Mouse (Mus musculus): Measurements from ENCODE around the gene Klhl21. TPM values are rescaled to one million over a fixed set of nuclear protein-coding genes. Genes with fewer than 3 reads are reported as not detected.
A peak's percentile ranks its signal among the peaks of the same experiment; 100 is the strongest.

Gene Klhl21
- polyA plus RNA-seq, 1 experiment from 2014 or later, result 41.4 TPM

- H3K4me2 ChIP-seq, result peak overlapping the region; percentile 86
- no peaks in the 10 kb centered on the region for H3K27me3 ChIP-seq (replicated peaks)
- peak overlapping the region; percentile 91 for H3K9ac ChIP-seq
- WGBS, result under 1% methylated on average over 115 of the region's 115 CpGs
- H3K27ac ChIP-seq (ENCODE audit: poor library complexity, severe bottlenecking), result peak overlapping the region; percentile 95
- H3K4me1 ChIP-seq (replicated peaks), result peaks cover 55% of the 10 kb centered on the region
- ATAC-seq (ENCODE audit: insufficient number of reproducible peaks, low FRiP score), result peak; percentile 48
- H3K9me3 ChIP-seq (replicated peaks), result no peaks in the 10 kb centered on the region
- peaks cover 25% of the 10 kb centered on the region for H3K36me3 ChIP-seq
- peak overlapping the region; percentile 72 for H3K4me3 ChIP-seq
Observed at GRCm38 (mm10) chr4:152009076-152010051, 761 bp downstream of the Klhl21 start.

- Histone ChIP-seq H3K36me3 (peaks cover 34% of the 10 kb centered on the region), H3K4me3 (peak overlapping the region; percentile 72), H3K9ac (peak overlapping the region; percentile 91), H3K27me3 (replicated peaks) (no peaks in the 10 kb centered on the region), H3K4me2 (peak overlapping the region; percentile 86), H3K4me1 (replicated peaks) (peaks cover 55% of the 10 kb centered on the region), H3K9me3 (replicated peaks) (no peaks in the 10 kb centered on the region), H3K27ac (ENCODE audit: poor library complexity, severe bottlenecking) (peak overlapping the region; percentile 95)
- peak; percentile 66 for ATAC-seq (ENCODE audit: insufficient number of reproducible peaks, low FRiP score)
- WGBS, result 0% methylated on average over 10 of the region's 10 CpGs
Observed at GRCm38 (mm10) chr4:152010091-152010706, 1.6 kb downstream of the Klhl21 start.

GRCm38 (mm10) chr4:152010707-152011134 is 2.1 kb downstream of the Klhl21 start:
- Histone ChIP-seq H3K9ac (peak overlapping the region; percentile 91), H3K4me3 (peak overlapping the region; percentile 72), H3K4me1 (replicated peaks) (peaks cover 55% of the 10 kb centered on the region), H3K36me3 (peaks cover 39% of the 10 kb centered on the region), H3K27me3 (replicated peaks) (no peaks in the 10 kb centered on the region), H3K27ac (ENCODE audit: poor library complexity, severe bottlenecking) (peak overlapping the region; percentile 95), H3K9me3 (replicated peaks) (no peaks in the 10 kb centered on the region), H3K4me2 (peak overlapping the region; percentile 86)
- WGBS, result 1% methylated on average over 13 of the region's 13 CpGs
- peak; percentile 20 for ATAC-seq (ENCODE audit: insufficient number of reproducible peaks, low FRiP score)

GRCm38 (mm10) chr4:152011171-152011760 is 2.7 kb downstream of the Klhl21 start:
- Histone ChIP-seq H3K27me3 (replicated peaks) (no peaks in the 10 kb centered on the region), H3K4me3 (peak overlapping the region; percentile 72), H3K36me3 (peaks cover 44% of the 10 kb centered on the region), H3K9ac (peak overlapping the region; percentile 91), H3K9me3 (replicated peaks) (no peaks in the 10 kb centered on the region), H3K4me2 (peak overlapping the region; percentile 86), H3K27ac (ENCODE audit: poor library complexity, severe bottlenecking) (peak overlapping the region; percentile 95), H3K4me1 (replicated peaks) (peaks cover 55% of the 10 kb centered on the region)
- ATAC-seq (ENCODE audit: insufficient number of reproducible peaks, low FRiP score), result no peak
- 46% methylated on average over 8 of the region's 8 CpGs for WGBS

- 77% methylated on average over 16 of the region's 16 CpGs for WGBS
- Histone ChIP-seq H3K36me3 (peaks cover 53% of the 10 kb centered on the region), H3K9ac (peak overlapping the region; percentile 91), H3K4me2 (peak overlapping the region; percentile 86), H3K4me3 (peak overlapping the region; percentile 72), H3K4me1 (replicated peaks) (peaks cover 51% of the 10 kb centered on the region), H3K27me3 (replicated peaks) (no peaks in the 10 kb centered on the region), H3K9me3 (replicated peaks) (no peaks in the 10 kb centered on the region), H3K27ac (ENCODE audit: poor library complexity, severe bottlenecking) (0 out of 2 replicates have a peak overlapping the region, but pooled peaks have one; percentile 9)
- no peak for ATAC-seq (ENCODE audit: insufficient number of reproducible peaks, low FRiP score)
Observed at GRCm38 (mm10) chr4:152012109-152012508, 3.5 kb downstream of the Klhl21 start.

- Histone ChIP-seq H3K36me3 (peaks cover 63% of the 10 kb centered on the region), H3K9ac (peak overlapping the region; percentile 57), H3K27me3 (replicated peaks) (no peaks in the 10 kb centered on the region), H3K4me1 (replicated peaks) (peaks cover 39% of the 10 kb centered on the region), H3K4me3 (peak overlapping the region; percentile 14), H3K27ac (ENCODE audit: poor library complexity, severe bottlenecking) (peak overlapping the region; percentile 67), H3K9me3 (replicated peaks) (no peaks in the 10 kb centered on the region), H3K4me2 (peak overlapping the region; percentile 86)
- no peak for ATAC-seq (ENCODE audit: insufficient number of reproducible peaks, low FRiP score)
- WGBS, result 71% methylated on average over 12 of the region's 12 CpGs
Observed at GRCm38 (mm10) chr4:152013036-152013813, 4.6 kb downstream of the Klhl21 start.

- Histone ChIP-seq H3K4me1 (replicated peaks) (peaks cover 5% of the 10 kb centered on the region), H3K27ac (ENCODE audit: poor library complexity, severe bottlenecking) (no peak overlapping the region), H3K27me3 (replicated peaks) (no peaks in the 10 kb centered on the region), H3K9ac (no peak overlapping the region), H3K9me3 (replicated peaks) (no peaks in the 10 kb centered on the region), H3K4me2 (no peak overlapping the region), H3K36me3 (peaks cover 95% of the 10 kb centered on the region), H3K4me3 (no peak overlapping the region)
- 76% methylated on average over 6 of the region's 6 CpGs for WGBS
- no peak for ATAC-seq (ENCODE audit: insufficient number of reproducible peaks, low FRiP score)
Observed at GRCm38 (mm10) chr4:152019073-152019472, 10.5 kb downstream of the Klhl21 start.

- H3K9me3 ChIP-seq (replicated peaks), result no peaks in the 10 kb centered on the region
- H3K4me1 ChIP-seq (replicated peaks), result peaks cover 10% of the 10 kb centered on the region
- no peak overlapping the region for H3K9ac ChIP-seq
- no peak overlapping the region for H3K4me3 ChIP-seq
- peaks cover 93% of the 10 kb centered on the region for H3K36me3 ChIP-seq
- no peak overlapping the region for H3K4me2 ChIP-seq
- ATAC-seq (ENCODE audit: insufficient number of reproducible peaks, low FRiP score), result no peak
- H3K27ac ChIP-seq (ENCODE audit: poor library complexity, severe bottlenecking), result no peak overlapping the region
- 91% methylated on average over 21 of the region's 21 CpGs for WGBS
- H3K27me3 ChIP-seq (replicated peaks), result no peaks in the 10 kb centered on the region
Observed at GRCm38 (mm10) chr4:152020024-152020423, 11.4 kb downstream of the Klhl21 start.

GRCm38 (mm10) chr4:152021568-152022097 is 13.0 kb downstream of the Klhl21 start:
- no peak for ATAC-seq (ENCODE audit: insufficient number of reproducible peaks, low FRiP score)
- H3K27ac ChIP-seq (ENCODE audit: poor library complexity, severe bottlenecking), result no peak overlapping the region

GRCm38 (mm10) chr4:152022506-152022905 is 13.9 kb downstream of the Klhl21 start:
- Histone ChIP-seq H3K27me3 (replicated peaks) (no peaks in the 10 kb centered on the region), H3K4me2 (no peak overlapping the region), H3K4me1 (replicated peaks) (peaks cover 30% of the 10 kb centered on the region), H3K27ac (ENCODE audit: poor library complexity, severe bottlenecking) (no peak overlapping the region), H3K4me3 (no peak overlapping the region), H3K9me3 (replicated peaks) (no peaks in the 10 kb centered on the region), H3K36me3 (peaks cover 69% of the 10 kb centered on the region), H3K9ac (no peak overlapping the region)
- WGBS, result 82% methylated on average over 8 of the region's 8 CpGs
- no peak for ATAC-seq (ENCODE audit: insufficient number of reproducible peaks, low FRiP score)

More at GRCm38 (mm10) chr4:152021568-152022097, 13.0 kb downstream of the Klhl21 start:
- Histone ChIP-seq H3K4me2 (no peak overlapping the region), H3K27me3 (replicated peaks) (no peaks in the 10 kb centered on the region), H3K36me3 (peaks cover 78% of the 10 kb centered on the region), H3K4me1 (replicated peaks) (peaks cover 26% of the 10 kb centered on the region), H3K4me3 (no peak overlapping the region), H3K9ac (no peak overlapping the region), H3K9me3 (replicated peaks) (no peaks in the 10 kb centered on the region)
- WGBS, result 74% methylated on average over 12 of the region's 12 CpGs

Measured in heart, embryonic 12.5 days (tissue).